Mouse (Mus musculus): ENCODE data around the gene P2ry14. TPM values are rescaled to one million over a fixed set of nuclear protein-coding genes. Genes with fewer than 3 reads are reported as not detected.

Gene P2ry14
- polyA plus RNA-seq, 1 experiment, result 0.07 TPM

GRCm38 (mm10) chr3:59191674-59192073 lies 38.3 kb upstream of the P2ry14 start:
- TF ChIP-seq MYOD1 (IDR thresholded peaks at IDR 0.05; ENCODE audit: control insufficient read depth in 1 of 3, insufficient read length in 2 of 3, low read depth in 2 of 3) (no peak), CEBPB (IDR thresholded peaks at IDR 0.05; ENCODE audit: insufficient read depth, poor library complexity, severe bottlenecking) (no peak), USF1 (IDR thresholded peaks at IDR 0.05; ENCODE audit: low read depth) (no peak), E2F4 (IDR thresholded peaks at IDR 0.05; ENCODE audit: insufficient read depth) (no peak), TCF3 (IDR thresholded peaks at IDR 0.05; ENCODE audit: insufficient read length, low read depth) (no peak), MAX (IDR thresholded peaks at IDR 0.05; ENCODE audit: low read depth) (no peak), SRF (IDR thresholded peaks at IDR 0.05; ENCODE audit: control insufficient read depth, insufficient read length, low read depth) (no peak), MYOG (IDR thresholded peaks at IDR 0.05; ENCODE audit: control insufficient read depth in 1 of 3, insufficient read depth in 1 of 3, insufficient read length in 2 of 3, low read depth in 2 of 3) (no peak), POLR2AphosphoS2 (IDR thresholded peaks at IDR 0.05; ENCODE audit: insufficient read length, low read depth) (no peak)
- no peak overlapping the region for H3ac ChIP-seq (ENCODE audit: control insufficient read depth, insufficient read length)
- no peaks in the 10 kb centered on the region for H3K27me3 ChIP-seq (ENCODE audit: control insufficient read depth, insufficient read depth, insufficient read length)
- no peaks in the 10 kb centered on the region for H3K79me2 ChIP-seq (ENCODE audit: control insufficient read depth, insufficient read depth)
- H3K4me3 ChIP-seq, result no peak overlapping the region
- no peaks in the 10 kb centered on the region for H3K36me3 ChIP-seq (ENCODE audit: control insufficient read depth, insufficient read depth)
- no peak overlapping the region for H3K4me2 ChIP-seq (ENCODE audit: low read depth)

GRCm38 (mm10) chr3:59187336-59187735 lies 33.9 kb upstream of the P2ry14 start:
- TF ChIP-seq POLR2A (IDR thresholded peaks at IDR 0.05; ENCODE audit: insufficient read length, low read depth) (no peak), CEBPB (IDR thresholded peaks at IDR 0.05; ENCODE audit: insufficient read depth, poor library complexity, severe bottlenecking) (no peak), REST (IDR thresholded peaks at IDR 0.05; ENCODE audit: insufficient read depth, insufficient read length) (no peak), MAX (IDR thresholded peaks at IDR 0.05; ENCODE audit: low read depth) (no peak), TCF3 (IDR thresholded peaks at IDR 0.05; ENCODE audit: insufficient read length, low read depth) (no peak), E2F4 (IDR thresholded peaks at IDR 0.05; ENCODE audit: insufficient read depth) (no peak), SRF (IDR thresholded peaks at IDR 0.05; ENCODE audit: control insufficient read depth, insufficient read length, low read depth) (no peak)
- H3ac ChIP-seq (ENCODE audit: control insufficient read depth, insufficient read length), result no peak overlapping the region
- no peak overlapping the region for H3K4me3 ChIP-seq
- H3K79me2 ChIP-seq (ENCODE audit: control insufficient read depth, insufficient read depth), result no peaks in the 10 kb centered on the region
- no peaks in the 10 kb centered on the region for H3K27me3 ChIP-seq (ENCODE audit: control insufficient read depth, insufficient read depth, insufficient read length)
- no peaks in the 10 kb centered on the region for H3K36me3 ChIP-seq (ENCODE audit: control insufficient read depth, insufficient read depth)
- no peak overlapping the region for H3K4me2 ChIP-seq (ENCODE audit: low read depth)

- H3K27me3 ChIP-seq (ENCODE audit: control insufficient read depth, insufficient read depth, insufficient read length), result no peaks in the 10 kb centered on the region
- no peak overlapping the region for H3ac ChIP-seq (ENCODE audit: control insufficient read depth, insufficient read length)
- no peak overlapping the region for H3K4me2 ChIP-seq (ENCODE audit: low read depth)
- no peak for TF ChIP-seq TCF12 (IDR thresholded peaks at IDR 0.05; ENCODE audit: insufficient read depth, poor library complexity, severe bottlenecking)
- TF ChIP-seq MYOG (IDR thresholded peaks at IDR 0.05; ENCODE audit: control insufficient read depth in 1 of 3, insufficient read depth in 1 of 3, insufficient read length in 2 of 3, low read depth in 2 of 3), result no peak
- TF ChIP-seq MAX (IDR thresholded peaks at IDR 0.05; ENCODE audit: low read depth), result no peak
- TF ChIP-seq TCF3 (IDR thresholded peaks at IDR 0.05; ENCODE audit: insufficient read length, low read depth), result no peak
- TF ChIP-seq E2F4 (IDR thresholded peaks at IDR 0.05; ENCODE audit: insufficient read depth), result no peak
- TF ChIP-seq SRF (IDR thresholded peaks at IDR 0.05; ENCODE audit: control insufficient read depth, insufficient read length, low read depth), result no peak
- no peak for TF ChIP-seq USF1 (IDR thresholded peaks at IDR 0.05; ENCODE audit: low read depth)
- TF ChIP-seq CEBPB (IDR thresholded peaks at IDR 0.05; ENCODE audit: insufficient read depth, poor library complexity, severe bottlenecking), result no peak
- no peak for TF ChIP-seq REST (IDR thresholded peaks at IDR 0.05; ENCODE audit: insufficient read depth, insufficient read length)
- TF ChIP-seq MYOD1 (IDR thresholded peaks at IDR 0.05; ENCODE audit: control insufficient read depth in 1 of 3, insufficient read length in 2 of 3, low read depth in 2 of 3), result no peak
- TF ChIP-seq POLR2A (IDR thresholded peaks at IDR 0.05; ENCODE audit: insufficient read length, low read depth), result no peak
- TF ChIP-seq POLR2AphosphoS2 (IDR thresholded peaks at IDR 0.05; ENCODE audit: insufficient read length, low read depth), result no peak
- no peak overlapping the region for H3K4me3 ChIP-seq
- no peaks in the 10 kb centered on the region for H3K36me3 ChIP-seq (ENCODE audit: control insufficient read depth, insufficient read depth)
- H3K79me2 ChIP-seq (ENCODE audit: control insufficient read depth, insufficient read depth), result no peaks in the 10 kb centered on the region
These were observed 32.2 kb upstream of the P2ry14 start for GRCm38 (mm10) chr3:59185662-59186061.

GRCm38 (mm10) chr3:59182129-59182528 lies 28.7 kb upstream of the P2ry14 start:
- Histone ChIP-seq H3ac (ENCODE audit: control insufficient read depth, insufficient read length) (no peak overlapping the region), H3K4me2 (ENCODE audit: low read depth) (no peak overlapping the region), H3K36me3 (ENCODE audit: control insufficient read depth, insufficient read depth) (no peaks in the 10 kb centered on the region), H3K27me3 (ENCODE audit: control insufficient read depth, insufficient read depth, insufficient read length) (no peaks in the 10 kb centered on the region), H3K79me2 (ENCODE audit: control insufficient read depth, insufficient read depth) (no peaks in the 10 kb centered on the region), H3K4me3 (no peak overlapping the region)
- TF ChIP-seq REST (IDR thresholded peaks at IDR 0.05; ENCODE audit: insufficient read depth, insufficient read length) (no peak), MYOD1 (IDR thresholded peaks at IDR 0.05; ENCODE audit: control insufficient read depth in 1 of 3, insufficient read length in 2 of 3, low read depth in 2 of 3) (no peak), USF1 (IDR thresholded peaks at IDR 0.05; ENCODE audit: low read depth) (no peak), MYOG (IDR thresholded peaks at IDR 0.05; ENCODE audit: control insufficient read depth in 1 of 3, insufficient read depth in 1 of 3, insufficient read length in 2 of 3, low read depth in 2 of 3) (no peak)

- Histone ChIP-seq H3K27me3 (ENCODE audit: control insufficient read depth, insufficient read depth, insufficient read length) (no peaks in the 10 kb centered on the region), H3K36me3 (ENCODE audit: control insufficient read depth, insufficient read depth) (no peaks in the 10 kb centered on the region), H3K4me3 (no peak overlapping the region), H3ac (ENCODE audit: control insufficient read depth, insufficient read length) (no peak overlapping the region), H3K79me2 (ENCODE audit: control insufficient read depth, insufficient read depth) (no peaks in the 10 kb centered on the region), H3K4me2 (ENCODE audit: low read depth) (no peak overlapping the region)
- TF ChIP-seq REST (IDR thresholded peaks at IDR 0.05; ENCODE audit: insufficient read depth, insufficient read length), result no peak
- no peak for TF ChIP-seq TCF12 (IDR thresholded peaks at IDR 0.05; ENCODE audit: insufficient read depth, poor library complexity, severe bottlenecking)
- TF ChIP-seq USF1 (IDR thresholded peaks at IDR 0.05; ENCODE audit: low read depth), result no peak
- TF ChIP-seq MYOG (IDR thresholded peaks at IDR 0.05; ENCODE audit: control insufficient read depth in 1 of 3, insufficient read depth in 1 of 3, insufficient read length in 2 of 3, low read depth in 2 of 3), result no peak
- no peak for TF ChIP-seq MAX (IDR thresholded peaks at IDR 0.05; ENCODE audit: low read depth)
- TF ChIP-seq POLR2A (IDR thresholded peaks at IDR 0.05; ENCODE audit: insufficient read length, low read depth), result no peak
- TF ChIP-seq MYOD1 (IDR thresholded peaks at IDR 0.05; ENCODE audit: control insufficient read depth in 1 of 3, insufficient read length in 2 of 3, low read depth in 2 of 3), result no peak
- no peak for TF ChIP-seq CEBPB (IDR thresholded peaks at IDR 0.05; ENCODE audit: insufficient read depth, poor library complexity, severe bottlenecking)
- no peak for TF ChIP-seq POLR2AphosphoS2 (IDR thresholded peaks at IDR 0.05; ENCODE audit: insufficient read length, low read depth)
- no peak for TF ChIP-seq E2F4 (IDR thresholded peaks at IDR 0.05; ENCODE audit: insufficient read depth)
- no peak for TF ChIP-seq SRF (IDR thresholded peaks at IDR 0.05; ENCODE audit: control insufficient read depth, insufficient read length, low read depth)
- no peak for TF ChIP-seq TCF3 (IDR thresholded peaks at IDR 0.05; ENCODE audit: insufficient read length, low read depth)
These were observed 27.7 kb upstream of the P2ry14 start for GRCm38 (mm10) chr3:59181134-59181533.
